Mouse (Mus musculus) mouse trophoblast stem cell (cell line): ENCODE results near the gene Lrrc49.

Experiments
- in situ Hi-C, 2 experiments: fragments of 300-500 bp; cut with MseI, MboI; formaldehyde crosslinking; loops; 2 replicates in 1 of 2; 3 replicates in 1 of 2; pipeline ENCODE4 v1.15.1; 2025

Gene Lrrc49

DNA sequence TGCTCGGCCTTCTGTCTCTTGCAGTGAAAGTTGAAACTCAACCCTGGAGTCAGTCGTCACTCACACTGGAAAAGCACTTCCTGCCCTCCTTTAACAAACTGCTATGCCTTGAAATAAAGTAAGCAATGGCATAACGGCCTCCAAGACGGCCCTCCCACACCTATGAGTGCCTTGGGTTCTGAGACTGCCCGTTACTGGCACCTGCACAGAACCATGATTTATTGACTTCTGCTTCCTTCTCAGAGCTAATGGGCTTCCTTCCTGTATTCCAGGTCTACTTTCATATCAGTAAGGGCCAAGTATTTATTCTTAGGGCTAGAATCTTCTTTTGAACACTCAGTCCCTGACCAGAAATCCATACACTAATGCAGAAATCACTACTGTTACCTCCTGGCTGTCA, 9.0 kb downstream of the Lrrc49 start:
- in situ Hi-C loops, result no loop called here

DNA sequence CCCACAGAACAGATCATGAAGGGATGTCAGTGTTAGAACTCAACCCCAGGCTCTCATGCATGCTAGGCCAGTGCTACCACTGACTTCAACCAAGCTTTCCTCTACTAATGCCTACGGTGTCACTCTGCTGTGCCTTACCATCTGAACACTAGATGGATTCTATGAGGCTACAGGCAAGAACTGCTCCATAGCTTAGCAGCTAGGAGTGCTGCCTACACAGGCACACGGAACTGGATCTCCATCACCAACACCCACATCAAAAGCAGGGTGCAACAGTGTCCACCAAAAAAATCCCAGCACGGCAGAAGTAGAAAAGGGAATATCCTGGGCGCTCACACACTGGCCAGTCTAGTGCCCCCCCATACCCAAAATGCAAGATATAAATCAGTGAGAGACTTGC, 11.5 kb downstream of the Lrrc49 start:
- in situ Hi-C loops, result no loop called here

DNA sequence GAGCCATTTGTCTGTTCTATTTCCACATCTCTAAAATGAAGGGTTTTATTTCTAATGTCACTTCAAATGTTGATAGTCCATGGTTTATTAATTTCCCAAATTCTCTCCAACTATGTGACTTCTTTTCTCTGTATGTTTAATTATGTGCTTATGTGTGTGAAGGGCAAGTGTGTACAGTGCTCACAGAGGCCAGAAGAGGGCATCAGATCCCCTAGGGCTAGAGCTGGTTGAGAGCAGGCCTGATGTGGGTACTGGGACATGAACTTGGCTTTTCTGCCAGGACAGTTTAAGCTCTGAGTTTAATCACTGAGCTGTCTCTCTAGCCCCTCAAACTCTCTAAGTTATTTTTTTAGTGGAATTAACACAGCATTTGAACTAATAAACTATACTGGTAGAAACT, 13.2 kb downstream of the Lrrc49 start:
- in situ Hi-C loops, result no loop called here

GRCm38 (mm10) chr9:60672568-60672967, 15.4 kb downstream of the Lrrc49 start:
- in situ Hi-C loops, result no loop called here

GRCm38 (mm10) chr9:60668886-60669285, 19.1 kb downstream of the Lrrc49 start:
- in situ Hi-C loops, result no loop called here

- in situ Hi-C loops, result no loop called here
These were observed 22.4 kb downstream of the Lrrc49 start for GRCm38 (mm10) chr9:60665535-60665934.

- in situ Hi-C loops, result no loop called here
These were observed 23.1 kb downstream of the Lrrc49 start for GRCm38 (mm10) chr9:60664866-60665265.

GRCm38 (mm10) chr9:60664385-60664784, 23.6 kb downstream of the Lrrc49 start:
- in situ Hi-C loops, result no loop called here

- in situ Hi-C loops, result no loop called here
These were observed 25.0 kb downstream of the Lrrc49 start for GRCm38 (mm10) chr9:60662936-60663335.

- in situ Hi-C loops, result no loop called here
These were observed 34.4 kb downstream of the Lrrc49 start for GRCm38 (mm10) chr9:60653582-60653981.

DNA sequence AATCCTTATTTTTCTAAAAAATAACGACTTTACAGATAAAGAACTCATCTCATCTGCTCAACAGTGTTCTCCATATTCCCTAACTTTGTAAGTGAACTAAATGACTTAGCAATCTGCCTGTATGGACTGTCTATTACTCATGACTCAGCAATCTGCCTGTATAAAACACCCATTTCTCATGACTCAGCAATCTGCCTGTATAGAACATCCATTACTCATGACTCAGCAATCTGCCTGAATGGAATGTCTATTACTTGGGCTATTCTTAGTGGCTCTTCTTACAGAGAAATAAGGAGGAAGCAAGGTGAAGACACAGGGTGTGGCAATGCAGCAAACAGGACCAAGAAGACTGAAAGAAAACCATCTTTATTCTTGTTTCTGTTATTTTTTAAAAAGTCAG, 34.8 kb downstream of the Lrrc49 start:
- in situ Hi-C loops, result no loop called here

DNA sequence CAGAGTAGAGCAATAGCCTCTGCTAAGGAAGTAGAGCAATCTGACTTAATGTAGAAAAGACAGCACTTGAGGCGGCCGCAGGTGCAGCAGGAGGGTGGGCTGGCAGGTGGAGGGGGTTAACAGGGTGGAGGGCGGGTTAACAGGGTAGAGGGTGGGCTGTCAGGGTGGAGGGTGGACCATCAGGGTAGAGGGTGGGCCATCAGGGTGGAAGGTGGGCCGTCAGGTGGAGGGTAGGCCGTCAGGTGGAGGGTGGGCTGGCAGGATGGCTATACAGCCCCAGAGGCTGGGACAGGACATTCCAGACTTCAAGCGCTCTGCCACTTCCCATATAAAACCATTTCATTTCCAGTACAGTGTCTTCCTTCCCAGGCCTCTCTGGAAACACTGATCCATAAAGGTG, 37.7 kb downstream of the Lrrc49 start:
- in situ Hi-C loops, result no loop called here

- in situ Hi-C loops, result no loop called here
These were observed 38.7 kb downstream of the Lrrc49 start for GRCm38 (mm10) chr9:60648981-60649975.

DNA sequence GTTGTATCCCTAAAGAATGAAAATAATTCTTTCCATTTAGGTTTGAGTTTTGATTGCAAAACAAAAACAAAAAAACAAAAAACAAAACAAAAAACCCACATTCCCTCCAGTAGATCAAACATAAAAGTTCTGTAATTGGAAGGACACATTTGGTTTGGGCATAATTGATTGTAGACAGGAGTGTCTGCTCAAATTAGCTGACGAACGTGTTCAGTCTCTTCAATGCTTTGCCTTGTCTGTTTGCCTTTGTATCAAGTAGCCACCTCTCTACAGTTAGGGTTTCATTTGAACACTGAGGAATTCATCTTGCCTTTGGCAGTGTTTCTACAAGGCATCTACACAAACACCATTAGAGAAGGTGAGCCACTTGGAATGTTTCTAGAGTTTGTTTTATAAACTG, 54.4 kb downstream of the Lrrc49 start:
- in situ Hi-C loops, result no loop called here

GRCm38 (mm10) chr9:60626311-60626791, 61.6 kb downstream of the Lrrc49 start:
- in situ Hi-C loops, result no loop called here

DNA sequence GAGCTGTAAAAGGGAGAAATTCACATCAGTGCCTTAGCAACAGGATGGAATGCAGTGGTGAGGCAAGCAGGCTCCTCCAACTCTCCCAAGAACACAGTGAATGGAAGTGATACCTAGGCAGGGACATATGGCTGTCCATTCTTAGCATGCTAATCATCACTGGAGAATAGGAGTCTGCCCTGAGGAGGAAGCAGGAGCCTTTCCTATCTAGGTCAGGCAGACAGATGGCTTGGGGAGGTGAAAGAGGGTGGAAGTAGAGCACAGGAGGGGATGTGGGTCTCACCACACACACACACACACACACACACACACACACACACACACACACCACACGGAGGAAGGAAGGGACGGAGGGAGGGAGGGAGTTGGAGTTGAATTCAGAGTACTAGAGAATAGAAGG, 62.1 kb downstream of the Lrrc49 start:
- in situ Hi-C loops, result no loop called here

DNA sequence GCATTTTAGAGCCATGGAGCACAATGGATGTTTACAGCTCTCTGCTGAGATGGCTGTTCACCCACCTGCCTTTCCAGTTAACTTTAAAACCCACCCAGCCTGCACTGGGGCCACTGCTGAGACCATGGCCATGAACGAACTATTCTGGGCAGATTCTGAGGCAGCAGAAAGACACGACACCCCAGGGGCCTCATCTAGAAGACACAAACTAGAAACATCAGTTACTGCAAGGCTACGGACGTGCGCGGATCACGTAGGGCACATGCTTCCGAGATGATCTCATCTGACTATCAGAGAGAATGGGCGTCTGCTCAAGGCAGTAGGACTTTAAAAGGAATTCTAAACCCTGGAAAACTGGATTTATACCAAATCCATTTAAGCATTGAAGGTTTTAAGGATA, 71.0 kb downstream of the Lrrc49 start:
- in situ Hi-C loops, result no loop called here

GRCm38 (mm10) chr9:60616359-60616758, 71.6 kb downstream of the Lrrc49 start:
- in situ Hi-C loops, result no loop called here

GRCm38 (mm10) chr9:60612260-60612659, 75.7 kb downstream of the Lrrc49 start:
- in situ Hi-C loops, result no loop called here

DNA sequence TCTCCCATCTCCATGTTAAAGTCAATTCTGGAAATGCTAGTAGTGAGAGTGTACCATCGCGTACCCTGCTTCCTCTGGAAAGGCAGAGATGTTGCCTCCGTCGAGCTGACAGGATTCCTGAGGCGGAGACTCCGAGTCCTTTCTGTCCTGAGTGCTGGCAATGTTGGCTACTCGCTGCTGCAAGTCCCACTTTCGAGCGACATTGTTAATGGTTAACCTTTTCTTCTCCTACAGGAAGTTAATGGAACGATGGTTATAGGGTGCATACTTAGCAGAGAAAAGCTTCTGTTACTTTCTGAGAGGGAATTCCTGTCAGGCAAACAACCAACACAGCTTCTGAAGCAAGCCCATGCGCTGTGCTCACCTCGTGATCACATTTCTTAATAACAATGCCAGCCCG, 77.8 kb downstream of the Lrrc49 start:
- in situ Hi-C loops, result no loop called here

GRCm38 (mm10) chr9:60608857-60609256, 79.1 kb downstream of the Lrrc49 start:
- in situ Hi-C loops, result no loop called here

GRCm38 (mm10) chr9:60608086-60608485, 79.9 kb downstream of the Lrrc49 start:
- in situ Hi-C loops, result no loop called here

DNA sequence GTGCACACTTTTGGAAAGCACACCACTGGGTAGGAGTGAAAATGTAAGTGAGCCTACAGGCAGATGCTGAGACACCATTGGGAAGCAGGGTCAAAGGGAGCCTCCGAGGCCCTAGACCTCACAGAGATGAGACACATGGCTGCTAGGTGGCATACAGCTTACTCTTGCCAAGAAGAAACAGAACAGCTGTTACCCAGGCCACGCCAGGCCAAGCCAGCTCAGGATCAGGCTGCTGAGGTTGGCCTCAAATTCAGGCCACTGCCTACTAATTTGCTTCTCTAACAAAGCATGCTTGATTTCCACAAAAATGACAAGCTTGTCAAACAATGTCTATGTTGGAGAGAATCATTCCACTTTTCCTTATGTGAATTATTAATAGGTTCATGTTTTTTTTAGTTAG, 83.0 kb downstream of the Lrrc49 start:
- in situ Hi-C loops, result no loop called here
